Mouse (Mus musculus) T-helper 2 cell (primary cell): ENCODE measurements around the gene D130052B06Rik.

ENCODE experiments used
- in situ Hi-C: fragments of 300-600 bp; cut with MboI, MseI; formaldehyde crosslinking; loops from one replicate; pipeline ENCODE4 v1.15.1; 2025; ENCODE audit warnings: high pct_unique_total_duplicates

The D130052B06Rik gene

DNA sequence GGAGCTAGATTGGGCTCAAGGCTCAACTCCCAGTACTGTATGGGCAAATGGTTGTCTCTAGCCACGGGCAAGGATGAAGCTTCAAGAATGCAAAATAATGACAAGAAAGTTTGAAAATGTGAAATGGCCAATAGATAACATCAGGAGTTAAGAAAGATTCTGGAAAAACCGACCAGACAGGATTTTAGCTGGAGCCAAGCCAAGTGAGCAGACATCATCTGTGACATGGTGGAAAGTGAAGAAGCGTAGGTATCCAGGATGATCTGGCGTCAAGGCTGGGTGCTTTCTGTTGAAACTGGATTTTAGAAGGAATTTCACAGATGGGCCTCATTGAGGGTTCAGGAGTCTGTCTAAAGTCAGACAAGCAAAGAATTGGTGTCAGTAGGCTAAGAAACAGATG, at the start of gene D130052B06Rik:
TSS of gene D130052B06Rik (plus strand) at position 317 of the 400 bp plus-strand sequence.
- in situ Hi-C loops = no loop called here

DNA sequence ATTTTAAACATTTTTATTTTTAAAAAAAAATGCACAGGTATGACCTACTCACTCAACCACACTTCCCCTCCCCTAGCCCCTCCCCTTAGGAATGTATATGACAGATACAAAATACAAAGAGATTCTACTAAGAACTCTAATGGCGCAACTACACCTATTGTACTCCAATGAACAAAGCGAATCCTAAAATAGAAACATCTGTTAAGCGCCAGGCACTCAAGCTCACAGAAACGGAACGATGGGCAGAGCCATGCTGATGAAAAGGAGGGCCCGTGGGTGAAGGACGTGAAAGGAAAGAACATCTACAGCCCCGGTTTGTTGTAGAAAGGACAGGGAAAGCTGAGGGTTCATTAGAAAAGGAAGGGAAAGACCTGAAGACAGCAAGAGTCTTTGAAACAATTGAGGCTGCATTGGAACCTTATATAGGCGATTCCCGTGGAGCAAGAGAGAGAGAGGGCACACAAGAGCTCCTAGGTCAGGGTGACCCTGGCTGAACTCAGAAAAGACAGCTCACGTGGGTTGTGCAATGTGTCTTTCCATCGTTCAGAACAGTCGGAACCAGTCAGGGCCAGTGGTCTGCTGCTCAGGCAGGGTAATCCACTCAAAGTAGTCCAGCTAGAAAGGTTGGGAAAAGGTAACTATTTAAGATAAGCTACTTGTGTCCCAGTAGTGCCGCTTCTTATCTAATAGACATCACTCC, 48.1 kb upstream of the D130052B06Rik start:
- in situ Hi-C loops = no loop called here

DNA sequence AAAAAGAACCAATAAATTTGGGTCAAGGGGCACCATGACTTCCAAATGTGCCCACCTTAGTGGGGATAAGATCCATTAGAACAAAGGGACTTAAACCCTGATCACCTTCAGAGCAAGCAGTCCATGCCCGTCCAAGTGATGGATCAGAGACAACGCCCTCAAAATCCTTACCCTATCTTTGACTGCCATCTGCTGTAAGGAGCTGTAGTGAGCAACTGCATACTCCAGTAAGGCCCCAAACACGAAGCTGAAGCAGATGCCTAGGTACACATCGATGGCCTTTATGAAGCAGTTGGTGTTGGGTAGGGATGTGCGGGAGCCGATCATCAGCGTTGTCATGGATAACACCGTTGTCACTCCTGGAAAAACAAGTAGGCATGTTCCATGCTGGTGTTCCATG, 45.0 kb upstream of the D130052B06Rik start:
- in situ Hi-C loops = no loop called here

DNA sequence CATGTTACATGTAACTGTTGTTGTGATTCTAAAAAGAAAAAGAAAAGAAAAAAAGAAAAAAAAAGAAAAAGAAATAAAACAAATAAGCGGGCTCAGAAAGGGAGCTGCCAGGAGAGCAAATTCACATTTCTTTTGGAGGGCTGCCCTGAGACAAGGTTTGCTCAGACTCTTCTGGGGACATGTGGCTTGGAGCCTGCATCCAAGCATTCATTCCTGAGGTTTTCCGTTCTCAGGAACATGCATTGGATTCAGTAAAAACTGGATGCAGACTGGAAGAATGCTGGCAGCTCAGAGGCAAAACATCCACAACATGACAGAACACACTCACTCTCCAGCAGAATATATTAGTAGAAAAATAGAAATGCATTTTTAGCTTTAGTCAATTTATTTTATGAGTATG, 35.2 kb upstream of the D130052B06Rik start:
- in situ Hi-C loops = no loop called here

DNA sequence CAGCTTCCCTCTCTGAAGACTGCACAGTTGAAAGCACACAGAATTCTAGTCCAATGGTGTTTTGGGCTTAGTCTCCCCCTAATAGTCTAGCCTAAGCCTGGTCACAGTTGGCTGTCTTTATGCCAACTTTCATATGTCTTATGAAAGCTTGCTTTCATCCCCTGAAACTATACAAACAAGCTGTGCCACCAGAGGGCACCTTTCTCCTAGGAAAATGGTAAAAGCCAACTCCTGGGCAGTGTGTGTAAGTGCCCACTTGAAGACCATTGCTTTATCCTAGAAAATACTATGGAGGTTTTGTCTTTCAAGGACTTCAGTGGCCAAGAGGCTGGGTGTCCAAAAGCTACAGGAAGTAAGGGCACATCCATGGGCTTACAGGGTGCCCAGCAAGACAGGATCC, 28.7 kb upstream of the D130052B06Rik start:
- in situ Hi-C loops = no loop called here

DNA sequence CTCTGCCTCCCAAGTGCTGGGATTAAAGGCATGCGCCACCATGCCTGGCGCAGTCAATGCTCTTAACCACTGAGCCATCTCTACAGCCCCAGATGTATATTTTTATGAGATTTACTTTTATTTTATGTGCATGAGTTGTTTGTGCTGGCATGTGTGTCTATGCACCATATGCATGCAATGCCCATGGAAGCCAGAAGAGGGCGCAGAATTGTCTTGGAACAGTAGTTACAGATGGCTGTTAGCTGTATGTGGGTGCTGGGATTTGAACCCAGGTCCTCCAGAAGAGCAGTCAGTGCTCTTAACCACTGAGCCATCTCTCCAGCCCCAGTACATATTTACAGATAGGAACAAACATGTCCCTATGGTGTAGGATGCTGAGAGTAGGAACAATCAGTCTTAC, 24.2 kb upstream of the D130052B06Rik start:
- in situ Hi-C loops = no loop called here

DNA sequence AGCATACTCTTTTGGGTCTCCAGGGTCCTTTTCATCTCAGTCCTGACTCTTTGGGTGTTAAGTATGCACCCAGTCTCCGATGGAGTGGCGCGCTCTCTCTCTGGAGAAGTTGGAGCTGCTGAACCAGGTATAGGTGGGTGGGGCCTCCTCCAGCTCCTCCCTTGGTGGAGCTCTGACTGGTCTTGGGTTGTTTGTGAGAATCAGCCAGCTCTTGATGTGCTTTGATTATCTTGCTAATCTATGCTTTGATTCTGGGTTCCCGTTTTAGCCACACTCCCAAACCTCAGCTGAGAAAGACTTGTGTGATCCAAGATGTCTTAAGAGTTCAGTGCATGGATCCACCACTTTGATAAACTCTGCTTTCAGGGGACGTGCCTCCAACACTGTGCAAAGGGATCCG, 20.2 kb upstream of the D130052B06Rik start, which contains the start of gene Gabrp:
TSS of gene Gabrp (minus strand) at position 101 of the 400 bp plus-strand sequence.
- in situ Hi-C loops = no loop called here

DNA sequence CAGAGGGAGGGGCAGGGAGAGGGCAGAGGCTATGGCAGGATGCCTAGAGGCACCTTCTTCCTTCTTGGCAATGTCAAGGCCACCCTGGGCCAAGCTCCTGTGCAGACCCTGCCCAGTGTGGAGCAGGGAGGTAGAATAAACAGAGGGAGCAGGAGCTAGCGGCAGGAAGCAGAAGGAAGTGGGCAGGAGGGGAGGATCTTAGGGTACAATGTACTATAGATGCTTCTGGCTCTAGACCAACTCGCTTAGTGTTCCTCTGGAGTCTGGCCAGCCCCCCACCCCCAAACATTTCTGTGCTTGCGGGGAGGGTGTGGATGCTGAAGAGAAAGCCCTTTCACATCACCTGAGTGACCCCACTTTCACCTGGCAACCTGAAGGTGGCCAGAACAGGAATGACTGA, 19.5 kb upstream of the D130052B06Rik start:
- in situ Hi-C loops = no loop called here

DNA sequence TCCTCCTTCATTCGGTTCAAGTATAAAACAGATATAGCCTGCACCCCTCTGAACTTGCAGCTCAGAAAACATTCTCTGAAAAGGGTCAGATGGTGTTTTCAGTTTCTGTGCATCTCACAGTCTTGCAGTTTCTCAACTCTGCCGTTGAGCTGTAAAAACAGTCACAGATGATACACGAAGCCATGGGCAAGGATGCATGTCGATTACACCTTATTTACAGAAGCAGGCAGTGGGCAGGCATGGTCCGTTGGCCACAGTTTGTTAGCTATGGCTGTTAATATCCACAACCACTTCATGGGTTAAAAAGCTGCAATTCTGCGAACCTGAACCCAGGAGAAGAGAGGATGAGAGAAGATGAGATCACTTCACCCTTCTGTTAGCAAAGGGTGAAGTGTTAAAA, 12.5 kb upstream of the D130052B06Rik start:
- in situ Hi-C loops = no loop called here

DNA sequence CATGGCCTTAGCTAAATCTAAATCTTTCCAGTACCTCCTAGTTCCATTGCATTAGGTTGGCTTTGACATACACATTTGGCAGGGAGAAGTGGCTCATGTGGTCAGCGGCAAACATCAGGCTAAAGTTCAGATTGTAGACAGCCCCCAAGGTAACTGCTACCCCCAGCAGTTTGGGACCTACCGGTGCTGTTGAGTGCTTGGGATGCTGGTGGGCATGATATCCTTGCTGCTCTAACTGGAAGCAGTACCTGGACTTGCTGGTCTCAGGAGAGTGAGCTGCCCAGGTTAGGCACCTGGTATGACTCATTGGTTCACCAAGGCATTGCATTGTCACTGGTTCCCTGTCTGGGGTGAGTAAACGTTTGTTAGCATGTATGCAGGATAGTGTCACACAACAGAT, 8.3 kb upstream of the D130052B06Rik start:
- in situ Hi-C loops = no loop called here

DNA sequence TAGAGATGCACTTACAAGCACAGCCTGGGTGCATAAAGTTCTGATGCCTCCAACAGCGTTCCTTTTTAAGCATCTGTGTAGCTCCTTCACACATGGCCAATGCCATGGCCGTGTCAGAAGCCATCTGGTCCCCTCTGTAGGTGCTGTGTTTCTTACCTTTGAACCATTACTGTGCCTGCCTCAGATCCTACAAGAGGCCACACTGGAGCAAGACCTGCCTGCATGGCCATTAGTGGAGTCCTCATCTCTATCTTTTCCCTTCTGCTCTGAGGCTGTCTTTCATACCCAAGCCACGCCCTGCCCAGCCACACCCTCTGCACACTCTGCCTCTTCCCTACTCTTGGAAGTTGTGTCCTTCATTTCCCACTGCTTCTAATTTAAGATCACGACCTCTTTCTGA, 6.3 kb upstream of the D130052B06Rik start:
- in situ Hi-C loops = no loop called here

DNA sequence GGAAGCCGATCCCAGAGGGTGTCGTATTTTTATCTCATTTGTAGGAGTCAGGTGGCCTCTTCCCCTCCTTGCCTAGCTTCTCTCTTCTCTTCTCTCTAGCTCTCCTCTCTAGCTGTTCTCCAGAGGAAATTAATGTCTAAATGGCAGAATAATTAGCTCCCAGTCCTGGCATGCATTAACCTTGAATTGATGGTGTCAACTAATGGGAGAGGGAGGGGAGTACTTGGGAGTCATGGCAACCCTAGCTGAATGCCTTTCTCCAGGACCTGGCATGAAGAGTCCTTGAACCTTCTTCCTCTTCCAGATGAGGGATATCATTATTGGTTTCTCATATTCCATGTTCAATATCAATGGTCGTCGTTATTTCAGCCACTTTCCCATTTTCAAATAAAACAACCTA, 2.4 kb upstream of the D130052B06Rik start:
- in situ Hi-C loops = no loop called here

DNA sequence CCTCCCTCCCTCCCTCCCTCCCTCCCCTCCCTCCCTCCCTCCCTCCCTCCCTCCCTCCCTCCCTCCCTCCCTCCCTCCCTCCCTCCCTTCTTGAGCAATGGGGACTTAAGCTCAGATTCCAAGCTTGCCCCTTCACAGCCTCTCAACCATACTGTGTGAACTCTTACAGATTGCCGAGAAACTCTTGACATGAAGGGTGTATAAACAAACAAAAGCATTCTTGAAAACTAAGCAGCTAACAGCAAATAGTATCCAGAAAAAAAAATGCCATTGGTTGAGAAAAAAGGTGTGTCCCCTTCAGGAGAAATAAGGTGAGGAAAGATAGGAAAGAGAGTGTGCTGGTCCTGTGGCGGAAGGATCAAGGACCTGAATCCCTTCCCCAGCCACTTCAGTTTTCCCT, 4.1 kb downstream of the D130052B06Rik start:
- in situ Hi-C loops = no loop called here

DNA sequence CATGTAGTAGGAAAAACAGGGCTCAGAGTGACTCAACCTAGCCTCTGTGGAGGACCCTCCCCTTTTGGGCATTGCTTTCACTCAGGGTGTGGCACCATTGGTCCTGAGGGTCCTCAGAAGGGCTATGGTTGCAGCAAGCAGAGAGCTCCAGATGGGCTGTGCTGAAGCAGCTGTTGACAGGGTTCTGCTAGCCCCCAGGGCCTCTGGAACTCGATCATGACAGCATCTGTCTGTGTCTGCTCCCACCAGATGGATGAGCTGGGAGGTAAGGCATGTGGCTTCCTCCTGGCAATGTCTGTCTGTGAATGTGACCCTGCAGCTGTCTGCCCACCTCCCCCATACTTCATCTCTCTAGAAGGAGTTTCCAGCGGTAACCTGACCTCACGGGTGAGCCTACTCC, 8.7 kb downstream of the D130052B06Rik start:
- in situ Hi-C loops = no loop called here

DNA sequence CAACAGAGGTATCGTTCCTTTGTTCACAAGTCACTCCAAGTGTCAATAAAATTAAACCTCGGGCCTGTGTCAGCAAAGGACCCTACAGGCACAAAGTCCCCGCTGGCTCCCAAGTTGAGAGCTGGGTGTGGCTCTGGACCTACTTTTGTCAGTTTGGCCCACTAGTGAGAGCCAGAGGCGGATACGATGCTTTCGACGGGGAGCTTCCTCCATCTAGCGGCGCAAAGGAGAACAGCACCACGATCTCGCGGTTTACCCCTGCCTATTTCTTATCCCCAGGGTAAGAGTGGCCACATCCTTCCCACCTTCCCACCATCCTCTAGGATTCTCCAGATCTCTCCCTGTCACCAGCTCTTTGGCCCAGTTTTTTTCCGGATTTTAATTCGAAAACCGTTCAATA, 15.1 kb downstream of the D130052B06Rik start:
- in situ Hi-C loops = loop anchor here (5.0 kb wide), 1 partner anchor 437 kb away; no protein-coding TSS in a partner anchor

DNA sequence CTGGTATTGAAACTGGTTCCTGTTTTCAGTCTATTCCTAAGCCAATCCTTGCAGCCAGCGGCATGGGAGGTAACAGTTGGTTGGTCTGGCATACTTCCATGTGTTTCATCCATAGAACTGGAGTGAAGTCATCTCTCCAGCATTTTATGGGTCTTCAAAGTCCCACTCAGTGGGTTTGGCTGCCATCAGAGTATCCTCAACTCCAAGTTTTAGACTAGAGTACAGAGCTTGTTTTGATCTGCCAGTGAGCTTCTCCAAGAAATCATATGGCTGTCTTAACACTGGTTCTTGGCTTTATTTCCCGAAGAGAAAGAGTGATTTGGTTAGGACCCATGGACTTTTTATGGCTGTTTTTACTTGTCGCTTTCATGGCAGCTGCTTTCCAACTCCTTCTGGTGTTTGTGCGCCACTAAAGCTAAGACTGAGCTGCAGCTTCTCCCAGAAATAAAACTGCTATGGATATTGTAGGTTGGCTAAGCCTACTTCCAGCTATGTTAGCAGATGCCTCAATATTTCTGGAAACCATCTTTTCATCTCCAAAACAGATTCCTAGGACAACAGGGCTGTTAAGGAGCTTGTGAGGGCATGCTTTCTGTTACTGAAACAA, 28.1 kb downstream of the D130052B06Rik start:
- in situ Hi-C loops = no loop called here

DNA sequence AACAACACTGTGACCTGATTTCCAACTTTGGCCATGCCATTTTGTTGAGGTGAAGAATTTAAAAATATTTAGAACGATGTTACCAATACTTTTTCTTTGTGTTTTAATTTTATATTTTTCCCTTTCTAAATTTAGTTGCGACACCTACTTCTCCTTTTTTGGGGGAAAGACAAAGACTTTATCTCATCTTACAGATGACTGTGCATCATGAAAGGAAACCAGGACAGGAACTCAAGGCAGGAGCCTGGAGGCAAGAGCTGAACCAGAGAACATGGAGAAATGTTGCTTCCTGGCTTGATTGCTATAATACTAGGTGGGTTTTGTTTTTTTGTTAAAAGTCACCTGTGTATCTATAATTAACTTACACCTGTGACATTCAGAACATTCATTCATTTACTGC, 38.0 kb downstream of the D130052B06Rik start:
- in situ Hi-C loops = no loop called here

DNA sequence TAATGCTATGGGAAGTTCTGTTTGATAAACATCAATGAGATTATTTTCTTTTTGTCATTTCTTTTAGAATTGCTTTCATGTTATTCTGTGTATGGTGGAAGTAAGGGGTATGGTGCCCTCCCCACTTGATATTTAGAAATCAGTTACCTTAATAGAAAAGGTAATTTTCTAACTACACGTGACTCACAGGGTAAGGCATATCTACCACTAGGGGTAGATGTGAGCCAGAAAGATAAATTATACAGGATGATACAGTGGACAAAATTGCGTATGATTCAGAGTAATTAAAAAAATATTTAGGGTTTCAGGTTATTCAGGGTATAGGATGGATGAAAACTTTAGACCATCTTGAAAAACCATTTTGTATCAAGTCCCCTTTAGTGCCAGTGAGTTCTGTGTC, 50.3 kb downstream of the D130052B06Rik start:
- in situ Hi-C loops = loop anchor here (5.0 kb wide), 1 partner anchor 73 kb away; no protein-coding TSS in a partner anchor

DNA sequence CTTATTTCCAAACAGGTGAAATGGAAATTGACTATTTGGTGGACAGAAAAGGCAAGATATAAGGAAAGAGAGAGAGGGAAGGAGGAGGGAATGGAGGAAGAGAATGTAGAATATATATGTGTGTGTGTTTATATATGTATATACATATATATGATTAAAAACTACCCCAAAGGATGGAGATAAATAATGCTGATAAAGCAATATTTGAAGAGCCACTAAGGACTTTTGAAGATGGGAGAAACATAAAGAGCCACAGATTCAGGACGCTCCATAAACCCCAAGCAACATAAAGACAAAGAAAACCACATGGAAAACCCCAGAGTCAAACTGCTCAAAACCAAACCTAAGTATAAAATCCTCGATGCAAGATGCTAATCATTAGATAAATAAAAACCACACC, 55.4 kb downstream of the D130052B06Rik start:
- in situ Hi-C loops = no loop called here

DNA sequence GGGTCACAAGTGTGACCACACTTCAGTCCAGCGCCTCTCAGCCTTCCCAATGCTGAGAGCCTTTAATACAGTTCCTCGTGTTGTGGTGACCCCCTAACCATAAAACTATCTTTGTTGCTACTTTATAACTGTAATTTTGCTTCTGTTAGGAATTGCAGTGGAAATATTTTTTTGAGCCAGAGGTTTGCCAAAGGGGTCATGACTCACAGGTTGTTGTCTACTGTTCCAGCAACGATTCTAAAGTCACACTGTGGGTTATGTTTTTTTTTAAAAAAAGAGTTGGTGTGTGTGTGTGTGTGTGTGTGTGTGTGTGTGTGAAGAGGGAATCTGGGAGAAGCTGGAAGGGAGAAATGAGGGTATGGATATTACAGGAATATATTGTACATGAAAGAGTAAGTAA, 56.1 kb downstream of the D130052B06Rik start:
- in situ Hi-C loops = no loop called here

DNA sequence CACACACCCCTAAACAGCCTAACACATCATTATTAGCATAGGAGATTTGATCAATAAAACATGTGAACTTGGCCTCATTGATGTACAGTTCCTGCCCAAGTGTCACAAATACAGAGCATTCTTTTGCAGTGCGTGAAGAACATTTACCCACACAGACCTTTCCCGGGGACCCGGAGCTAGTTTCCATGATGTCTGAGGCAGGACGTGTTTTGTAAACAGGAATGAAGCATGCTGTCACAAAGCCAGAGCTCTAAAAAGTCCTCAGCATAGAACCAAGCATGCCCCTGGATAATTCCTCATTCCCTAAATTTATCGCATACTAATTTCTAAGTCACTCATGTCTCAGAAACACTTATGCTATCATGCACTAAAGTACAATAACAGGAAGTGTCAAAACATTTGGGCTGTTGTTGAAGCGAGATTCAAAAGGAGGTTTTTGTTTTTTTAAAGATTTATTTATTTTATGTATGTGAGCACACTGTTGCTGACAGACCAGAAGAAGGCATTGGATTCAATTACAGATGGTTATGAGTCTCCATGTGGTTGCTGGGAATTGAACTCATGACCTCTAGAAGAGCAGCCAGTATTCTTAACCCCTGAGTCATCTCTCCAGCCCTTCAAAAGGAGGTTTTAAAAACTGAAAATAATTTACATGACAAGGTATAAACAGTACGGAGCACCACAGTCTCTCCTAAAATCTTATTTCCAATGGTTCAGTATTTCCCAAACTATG, 56.9 kb downstream of the D130052B06Rik start:
- in situ Hi-C loops = no loop called here

DNA sequence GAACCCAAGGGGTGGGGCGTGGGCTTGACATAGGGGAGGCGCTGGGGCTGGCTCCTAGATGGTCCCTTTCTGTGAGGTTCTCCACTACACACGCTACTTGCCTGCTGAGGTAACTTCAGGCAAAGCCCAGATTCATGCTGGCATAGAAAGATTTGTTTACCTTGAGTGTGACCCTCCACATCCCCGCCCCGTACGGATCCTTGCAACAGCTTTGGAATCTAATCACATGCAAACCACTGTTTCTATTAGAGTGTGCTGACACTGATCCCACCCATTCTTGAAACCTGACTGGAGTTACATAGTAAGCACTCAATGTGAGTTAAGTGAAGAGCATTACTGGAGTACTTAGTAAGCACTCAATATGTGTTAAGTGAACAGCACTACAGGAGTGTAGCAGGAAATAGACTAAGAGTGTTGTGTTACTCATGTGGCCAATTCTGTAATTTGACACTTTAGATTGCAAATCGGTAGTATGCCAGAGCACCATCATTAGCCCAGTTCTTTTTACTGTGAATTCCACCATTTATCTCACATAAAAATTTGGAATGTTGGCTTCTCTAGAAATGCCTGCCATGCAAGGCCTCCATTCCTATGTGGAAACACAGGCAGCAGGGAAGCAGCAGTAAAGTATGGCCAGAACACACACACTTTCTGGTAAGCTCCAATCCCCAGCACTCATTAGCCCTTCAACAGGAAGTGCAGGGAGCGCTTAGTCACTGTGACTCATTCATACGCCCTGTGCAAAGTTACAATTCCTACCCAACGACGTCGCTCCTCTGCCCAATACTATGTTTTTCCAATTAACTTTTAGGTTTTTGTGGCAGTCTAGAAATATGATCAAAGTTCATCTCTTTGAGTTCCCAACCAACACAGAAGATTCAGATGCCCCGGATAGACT, 61.2 kb downstream of the D130052B06Rik start:
- in situ Hi-C loops = no loop called here
